Mouse (Mus musculus): ENCODE results near the gene Atp6v1g2.
"Not testable (repeated sequence)": the region's sequence is repeated elsewhere in the genome, so short reads cannot be mapped to it uniquely, and the experiment has no call there.

Gene Atp6v1g2

DNA sequence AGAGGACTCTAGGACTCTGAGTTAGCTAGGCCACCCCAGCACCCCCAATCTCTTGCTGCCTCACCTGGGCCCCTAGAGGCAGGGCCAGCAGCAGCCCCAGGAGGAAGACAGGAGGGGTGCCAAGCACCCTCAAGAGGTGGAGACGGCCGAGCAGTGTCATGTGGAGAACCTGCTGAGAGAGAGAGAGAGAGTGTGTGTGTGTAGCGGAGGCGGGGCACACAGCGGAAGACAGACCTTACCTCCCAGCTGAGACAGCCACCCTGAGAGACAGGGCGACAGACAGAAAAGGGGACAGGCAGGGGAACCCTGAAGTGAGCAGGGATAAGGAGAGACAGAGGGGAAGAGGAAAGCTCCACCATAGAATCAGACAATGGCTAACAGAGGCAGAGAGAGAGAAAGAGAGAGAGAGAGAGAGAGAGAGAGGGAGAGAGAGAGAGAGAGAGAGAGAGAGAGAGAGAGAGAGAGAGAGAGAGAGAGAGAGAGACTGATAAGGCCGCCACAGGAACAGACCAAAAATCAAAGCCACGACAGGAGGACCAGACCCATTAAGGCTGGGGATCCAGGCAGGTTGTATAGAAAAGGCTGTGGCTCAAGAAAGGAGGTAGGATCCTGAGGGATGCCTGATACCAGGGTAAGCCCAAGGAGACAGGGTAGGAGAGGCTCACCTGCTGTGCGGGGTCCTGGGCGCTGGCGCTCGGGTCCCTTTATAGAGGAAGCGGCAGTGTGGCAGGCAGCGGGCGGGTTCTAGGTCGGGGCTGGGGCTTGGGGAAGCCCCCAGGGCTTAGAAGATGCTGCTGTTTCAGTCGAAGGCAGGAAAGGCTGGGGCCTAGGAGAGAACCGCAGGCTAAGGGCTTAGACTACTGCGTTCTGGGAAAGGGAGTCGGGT is 28.7 kb upstream of the Atp6v1g2 start, which contains the start of gene Lta:
Gene Lta, minus strand, starts transcription at position 858 of the 886 bp plus-strand sequence.
- DNase-seq: no peak

DNA sequence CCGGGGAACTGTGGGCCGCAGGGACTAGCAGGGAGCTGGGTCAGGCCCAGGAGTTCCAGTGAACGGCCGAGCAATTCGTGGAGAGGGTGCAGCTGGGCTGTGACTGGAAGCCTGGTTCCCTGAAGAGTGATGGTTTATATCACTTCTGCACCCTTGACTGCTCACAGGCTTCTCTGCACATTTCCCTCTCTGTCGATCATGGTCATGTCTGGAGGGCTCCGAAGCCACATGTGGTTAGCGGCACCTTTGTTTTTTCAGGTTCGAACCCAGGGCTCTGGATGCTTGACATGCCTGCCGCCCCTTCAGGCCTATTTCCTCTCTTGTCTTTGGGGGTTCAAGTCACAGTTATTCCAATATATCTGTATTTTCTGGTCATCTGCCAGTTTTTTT is 28.1 kb upstream of the Atp6v1g2 start:
- no peak for DNase-seq

DNA sequence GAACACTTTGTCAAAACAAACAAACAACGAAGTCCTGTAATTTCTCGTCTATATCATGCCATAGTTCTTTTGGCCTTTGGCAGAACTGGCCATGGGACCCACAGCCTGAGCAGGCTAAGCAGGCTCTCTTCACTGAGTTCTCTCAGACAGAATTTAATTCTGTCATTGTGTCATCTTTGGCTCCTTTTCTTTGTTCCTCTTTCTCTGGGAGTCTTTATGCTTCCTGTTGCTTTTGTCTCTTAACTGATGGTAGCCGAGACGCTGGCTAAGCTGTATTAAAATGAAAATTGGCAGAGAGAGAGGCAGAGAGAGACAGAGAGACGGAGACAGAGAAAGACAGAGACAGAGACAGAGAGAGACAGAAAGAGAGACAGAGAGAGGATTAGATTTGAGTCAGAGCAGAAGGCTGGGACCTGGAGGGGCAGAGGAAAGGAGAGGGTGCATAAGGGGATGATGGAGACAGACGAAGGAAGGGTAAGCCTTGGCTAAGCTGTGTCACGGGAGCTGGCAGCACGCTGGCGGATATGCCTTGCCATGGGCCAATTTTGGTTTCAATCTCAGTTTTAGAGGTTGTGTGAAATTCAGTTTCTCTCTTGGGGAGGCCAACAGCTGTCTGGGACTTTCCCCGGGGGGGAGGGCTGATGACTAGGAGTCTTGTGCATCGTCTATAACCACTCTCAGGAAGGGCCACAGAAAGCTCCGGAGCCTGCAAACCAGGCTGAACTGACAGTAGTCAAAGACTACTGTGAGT is 23.5 kb upstream of the Atp6v1g2 start:
- DNase-seq: no peak

DNA sequence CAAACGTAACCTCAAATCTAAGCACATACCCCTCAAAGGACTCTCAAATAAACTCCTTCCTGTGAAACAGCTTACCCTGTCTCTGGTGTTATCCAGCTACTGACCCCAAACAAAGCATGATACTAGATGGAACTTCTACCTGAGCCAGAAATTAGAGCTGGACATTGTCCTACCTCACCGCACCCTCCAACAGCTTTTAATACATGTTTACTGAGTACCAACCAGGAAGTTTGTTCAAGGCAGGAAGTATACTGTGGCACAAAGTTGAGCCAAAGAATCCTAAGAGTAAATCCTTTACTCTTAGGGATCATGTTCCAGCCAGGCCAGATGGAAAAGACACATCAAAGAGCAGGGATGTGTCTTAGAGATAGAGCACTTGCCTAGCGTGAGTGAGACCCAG is 22.9 kb upstream of the Atp6v1g2 start:
- no peak for DNase-seq

DNA sequence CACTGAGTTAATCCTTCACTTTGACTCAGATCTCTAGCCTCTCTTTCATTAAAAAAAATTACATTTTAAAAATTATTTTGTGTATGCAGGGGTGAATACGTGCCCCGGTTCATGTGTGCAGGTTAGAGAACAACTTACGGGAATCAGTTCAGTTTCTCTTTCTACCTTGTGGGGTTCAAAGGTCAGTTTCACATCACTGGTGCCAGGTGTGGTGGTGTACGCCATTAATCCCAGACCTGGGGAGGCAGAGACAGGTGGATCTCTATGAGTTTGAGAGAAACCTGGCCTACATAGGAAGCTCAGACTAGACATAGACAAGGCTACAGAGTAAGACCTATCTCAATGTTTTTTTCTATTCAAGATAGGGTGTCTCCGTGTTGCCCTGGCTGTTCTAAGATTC is 20.4 kb upstream of the Atp6v1g2 start:
- no peak for DNase-seq

DNA sequence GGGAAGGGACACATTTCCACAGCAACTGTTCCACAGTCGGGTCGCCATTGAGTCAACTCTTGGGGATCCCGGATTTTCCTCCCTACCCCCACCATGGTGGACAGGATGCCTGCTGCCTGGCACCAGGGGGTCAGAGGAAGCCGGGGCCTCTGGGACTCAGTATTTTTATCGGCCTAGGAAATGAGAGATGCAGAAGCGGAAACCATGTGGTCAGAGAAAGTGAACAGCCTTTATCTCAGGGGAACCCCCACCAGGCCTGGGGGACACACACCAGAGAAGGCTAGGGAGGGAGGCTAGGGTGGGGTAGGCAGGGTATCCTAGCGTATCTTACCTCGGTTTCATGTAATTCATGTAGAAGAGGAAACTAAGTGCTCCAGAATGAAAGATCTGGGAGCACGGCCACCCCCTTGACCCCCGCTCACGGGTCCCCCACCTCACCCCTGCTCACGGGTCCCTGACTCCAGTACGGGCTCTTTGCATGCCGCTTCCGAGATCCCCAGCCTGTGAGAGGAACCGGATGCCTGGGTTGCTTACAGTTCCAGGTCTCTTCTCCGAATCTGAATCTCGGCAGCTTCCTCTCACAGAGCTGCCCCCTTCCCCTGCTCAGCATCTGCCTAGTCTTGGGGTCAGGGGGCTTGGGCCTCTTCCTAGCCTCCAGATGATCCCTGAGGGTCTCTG is 14.8 kb upstream of the Atp6v1g2 start:
- no peak for DNase-seq

- DNase-seq: no peak
These were observed 13.8 kb upstream of the Atp6v1g2 start for GRCm38 (mm10) chr17:35219601-35220041.

GRCm38 (mm10) chr17:35220156-35220952 is 13.1 kb upstream of the Atp6v1g2 start, which contains the start of gene Gm16181:
TSS of gene Gm16181 (plus strand) at chr17:35220834.
- no peak for DNase-seq

GRCm38 (mm10) chr17:35222299-35222698 is 11.2 kb upstream of the Atp6v1g2 start:
- no peak for DNase-seq

DNA sequence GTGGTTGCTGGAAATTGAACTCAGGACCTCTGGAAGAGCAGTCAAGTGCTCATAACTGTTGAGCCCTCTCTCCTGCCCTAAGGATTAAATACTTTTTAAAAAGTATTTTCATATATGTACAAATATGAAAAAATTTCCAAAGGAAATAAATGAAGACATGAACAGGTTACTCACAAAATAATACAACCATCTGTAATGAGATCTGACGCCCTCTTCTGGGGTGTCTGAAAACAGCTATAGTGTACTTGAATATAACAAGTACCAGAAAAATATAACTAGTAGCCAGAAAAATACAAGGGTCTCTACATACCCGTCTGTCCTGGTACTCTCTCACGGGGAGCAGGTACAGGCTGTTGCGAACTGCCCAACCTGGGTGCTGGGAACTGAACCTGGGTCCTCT is 8.8 kb upstream of the Atp6v1g2 start:
- DNase-seq: no peak

DNA sequence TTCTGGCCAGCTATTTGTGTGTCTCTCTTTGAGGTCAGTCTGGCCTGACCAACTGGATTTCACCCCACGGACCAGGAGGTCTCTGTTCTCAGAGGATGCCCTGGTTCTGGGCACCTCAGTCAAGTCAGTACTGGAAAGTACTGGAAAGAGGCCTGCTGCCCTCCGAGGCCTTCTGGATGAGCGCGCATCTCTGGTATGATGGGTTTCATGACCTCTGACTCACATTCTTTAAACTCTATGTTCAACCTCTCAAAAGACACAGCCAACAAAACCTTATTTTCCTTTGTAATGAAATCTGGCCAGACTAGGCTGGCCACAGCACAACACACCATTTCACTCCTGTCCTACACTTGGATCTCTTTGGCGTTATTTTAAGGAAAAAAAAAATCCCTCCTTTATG is 8.0 kb upstream of the Atp6v1g2 start:
- no peak for DNase-seq

DNA sequence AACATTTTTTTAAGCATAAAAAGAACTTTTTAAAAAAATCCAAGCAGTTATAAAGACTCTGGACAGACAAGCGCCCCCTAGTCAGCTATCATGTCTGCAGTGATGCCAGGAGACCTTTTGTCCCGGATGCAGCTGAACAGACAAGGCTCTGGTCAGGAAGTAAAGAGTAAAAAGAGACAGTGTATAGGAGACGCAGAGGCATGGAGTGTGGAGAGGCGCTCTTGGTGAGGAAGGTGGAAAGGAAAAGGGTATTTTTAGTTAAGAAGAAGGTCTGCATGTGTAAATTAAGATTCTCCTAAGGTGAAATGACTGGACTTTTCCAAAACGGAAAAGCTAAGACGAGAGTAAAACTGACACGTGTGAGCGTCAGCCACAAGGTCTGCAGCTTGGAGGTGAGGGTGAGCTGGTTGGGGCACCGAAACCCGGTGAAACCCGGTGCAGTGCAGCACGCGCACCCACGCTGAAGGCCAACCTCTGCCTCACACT is 6.9 kb upstream of the Atp6v1g2 start:
- DNase-seq: no peak

- no peak for DNase-seq
These were observed 2.4 kb upstream of the Atp6v1g2 start for GRCm38 (mm10) chr17:35231022-35231421.

DNA sequence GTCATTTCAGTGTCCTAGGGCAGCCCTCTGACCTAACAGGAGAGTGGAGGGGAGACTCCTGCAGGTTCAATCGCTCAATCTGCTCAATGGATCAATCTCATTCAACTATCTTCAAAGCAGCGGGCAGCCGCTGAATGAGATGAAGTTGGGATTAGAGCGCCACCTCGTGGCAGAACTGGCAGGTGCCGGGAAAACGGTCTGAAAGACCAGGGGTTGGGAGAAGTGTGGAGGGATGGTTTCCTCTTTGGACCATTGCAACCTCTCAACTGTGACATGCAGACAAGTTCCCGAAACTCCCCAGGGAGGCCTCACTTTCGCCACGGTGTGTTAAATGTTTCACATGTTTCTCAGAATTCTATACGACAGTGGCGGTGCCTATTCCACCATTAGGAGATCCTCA is 1.4 kb upstream of the Atp6v1g2 start:
- DNase-seq: peak; percentile 92 to 96

DNA sequence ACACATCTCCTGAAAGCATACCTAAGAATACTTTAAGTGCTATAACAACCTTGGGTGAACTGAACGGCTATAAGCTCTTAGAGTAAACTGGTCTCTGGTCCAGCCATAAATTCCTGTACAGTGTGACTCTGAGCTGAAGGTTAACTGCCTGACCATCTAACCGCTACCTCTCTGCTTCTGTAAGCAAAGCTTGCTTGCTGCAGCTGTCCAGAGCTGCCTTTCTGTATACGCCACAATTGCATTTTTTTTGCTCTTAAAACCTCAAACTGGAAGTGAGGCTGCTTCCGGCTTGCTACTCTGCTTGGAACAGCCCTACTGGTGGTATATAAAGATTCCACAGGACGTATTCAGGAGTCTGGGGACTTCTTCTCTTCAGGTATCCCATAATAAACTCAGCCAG is 801 bp upstream of the Atp6v1g2 start:
- no peak for DNase-seq

GRCm38 (mm10) chr17:35234090-35234489 is 630 bp downstream of the Atp6v1g2 start:
- not testable (repeated sequence) for DNase-seq

- peak; percentile 53 to 54 for DNase-seq
These were observed 1.4 kb downstream of the Atp6v1g2 start for GRCm38 (mm10) chr17:35234903-35235302.

GRCm38 (mm10) chr17:35235614-35236389 is 2.3 kb downstream of the Atp6v1g2 start, which contains the start of gene Nfkbil1:
TSS of gene Nfkbil1 (minus strand) at chr17:35235792.
- peak; percentile 93 to 95 for DNase-seq

- peak; percentile 100 for DNase-seq
These were observed 2.9 kb downstream of the Atp6v1g2 start for GRCm38 (mm10) chr17:35236390-35236746.

- peak; percentile 44 to 54 for DNase-seq
These were observed 3.5 kb downstream of the Atp6v1g2 start for GRCm38 (mm10) chr17:35236996-35237395.

DNA sequence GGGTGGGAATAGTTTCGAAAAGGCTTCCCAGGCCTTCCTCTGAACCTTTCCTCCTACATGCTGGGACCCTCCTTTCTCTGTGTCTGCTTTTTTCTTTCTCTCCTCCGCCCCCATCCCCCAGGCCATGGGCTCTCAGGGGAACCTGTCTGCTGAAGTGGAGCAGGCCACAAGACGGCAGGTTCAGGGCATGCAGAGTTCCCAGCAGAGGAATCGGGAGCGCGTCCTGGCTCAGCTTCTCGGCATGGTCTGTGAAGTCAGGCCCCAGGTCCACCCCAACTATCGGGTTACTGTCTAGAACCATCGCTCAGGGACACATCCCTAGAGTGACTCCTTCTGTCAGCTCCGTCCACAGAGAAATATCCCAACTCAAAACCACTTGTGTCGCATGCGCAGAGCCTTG is 4.0 kb downstream of the Atp6v1g2 start:
- peak in 1 of 2 experiments; percentile 30 for DNase-seq

All from cerebellum, postnatal 10 days (tissue).